Mouse (Mus musculus): ENCODE results near the gene Coa4.

DNA sequence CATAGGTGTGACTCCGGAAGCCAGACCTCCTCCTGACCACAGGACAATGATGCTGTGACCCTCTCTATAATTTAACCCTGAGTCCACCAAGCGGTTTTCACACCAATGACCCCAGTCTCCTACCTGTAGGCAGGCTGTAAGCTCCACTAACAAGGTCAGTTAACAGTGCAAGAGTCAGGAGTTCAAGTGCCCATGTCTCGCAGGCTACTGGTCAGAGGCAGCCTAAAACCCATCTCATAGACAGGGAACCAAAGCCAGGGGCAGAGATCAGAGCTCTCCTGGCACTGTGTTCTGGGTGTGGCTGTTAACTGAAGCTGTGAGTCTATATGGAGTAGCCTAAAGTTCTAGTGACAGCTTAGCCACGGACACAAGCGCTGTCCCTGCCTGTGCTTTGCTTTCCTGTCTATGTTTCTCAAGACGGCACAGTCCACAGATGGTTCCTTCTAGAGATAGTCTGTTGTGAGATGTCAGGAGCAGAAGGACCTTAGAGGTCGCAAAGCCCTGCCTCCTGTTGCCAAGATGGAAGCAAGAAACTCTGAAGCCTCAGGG, 34.4 kb upstream of the Coa4 start:
- no peak for TF ChIP-seq CTCF (IDR thresholded peaks at IDR 0.05; ENCODE audit: low read depth)
- TF ChIP-seq EP300 (IDR thresholded peaks at IDR 0.05; ENCODE audit: low read depth): no peak
